Mouse (Mus musculus) spleen, adult 2 months (tissue): ENCODE results near the gene Slc17a5. TPM values are rescaled to one million over a fixed set of nuclear protein-coding genes. Genes with fewer than 3 reads are reported as not detected.

Source experiments
- polyA plus RNA-seq: library from polyadenylated mRNA; depleted of rRNA; stranded (reverse); fragments of >200 nt; gene quantifications from 2 replicates; pipeline ENCODE4 v1.2.3, GENCODE M21; 2012; rRNA removed

Slc17a5 gene
- polyA plus RNA-seq, 1 experiment, result 4.3 TPM

Other genes starting within 250 kb of the Slc17a5 start
- gene Gsta2, start 232.3 kb downstream of the Slc17a5 start, polyA plus RNA-seq, result 0.15 TPM in 1 of 2 replicates, not detected in the other
- not detected in 2 replicates for gene Dppa5a, start 219.9 kb downstream of the Slc17a5 start, polyA plus RNA-seq
- not detected in 2 replicates for gene Ooep, start 209.3 kb downstream of the Slc17a5 start, polyA plus RNA-seq
- gene Ddx43, start 192.3 kb downstream of the Slc17a5 start, polyA plus RNA-seq, result 0.12 and 0.15 TPM in 2 replicates
- 0.79 and 0.99 TPM in 2 replicates for gene Cgas, start 144.8 kb downstream of the Slc17a5 start, polyA plus RNA-seq
- 9.3 and 9.9 TPM in 2 replicates for gene Mto1, start 139.8 kb downstream of the Slc17a5 start, polyA plus RNA-seq
- not detected in 2 replicates for gene Gm17324, start 139.3 kb downstream of the Slc17a5 start, polyA plus RNA-seq
- gene Eef1a1, start 98.9 kb downstream of the Slc17a5 start, polyA plus RNA-seq, result 2,639 and 2,890 TPM in 2 replicates
- gene Cd109, start 27.5 kb upstream of the Slc17a5 start, polyA plus RNA-seq, result 0.02 TPM in 2 replicates